Mouse (Mus musculus) forebrain, embryonic 11.5 days (tissue): ENCODE measurements around the gene B230217C12Rik. TPM values are rescaled to one million over a fixed set of nuclear protein-coding genes. Genes with fewer than 3 reads are reported as not detected.
"Not testable (repeated sequence)": the region's sequence is repeated elsewhere in the genome, so short reads cannot be mapped to it uniquely, and the experiment has no call there.

Source experiments
- ATAC-seq: fragments of 200-750 bp; cut with Nextera tagmentation; replicated peaks from 2 replicates; pipeline ENCODE4 v1.8.0; 2017; ENCODE audit warnings: moderate TSS enrichment; ENCODE audit not compliant: low FRiP score
- DNase-seq: peaks from one replicate; pipeline ENCODE4 v3.0.0-alpha.2; 2017; ENCODE audit warnings: low spot score
- H3K27ac ChIP-seq: fragments of 300-500 bp; sonication (generic); 2 replicates; pipeline ENCODE4 v1.5.1; 2014; ENCODE audit warnings: low read depth, low read length
- H3K27me3 ChIP-seq: fragments of 300-500 bp; sonication (generic); 2 replicates; pipeline ENCODE4 v1.6.1; 2014; ENCODE audit warnings: mild to moderate bottlenecking, low read length, mixed read lengths; ENCODE audit not compliant: control insufficient read depth, insufficient read depth
- H3K36me3 ChIP-seq: fragments of 300-500 bp; sonication (generic); 2 replicates; pipeline ENCODE4 v1.6.1; 2014; ENCODE audit warnings: mild to moderate bottlenecking, low read length, moderate library complexity, mixed read lengths; ENCODE audit not compliant: control insufficient read depth, insufficient read depth
- H3K4me1 ChIP-seq: fragments of 300-500 bp; sonication (generic); replicated peaks from 2 replicates; pipeline ENCODE4 v1.6.1; 2014; ENCODE audit warnings: low read length, mixed read lengths; ENCODE audit not compliant: control insufficient read depth, insufficient read depth
- H3K4me2 ChIP-seq: fragments of 300-500 bp; sonication (generic); 2 replicates; pipeline ENCODE4 v1.6.1; 2014; ENCODE audit warnings: low read depth, mild to moderate bottlenecking, low read length, moderate library complexity, mixed read lengths; ENCODE audit not compliant: severe bottlenecking
- H3K4me3 ChIP-seq: fragments of 300-500 bp; sonication (generic); 2 replicates; pipeline ENCODE4 v1.5.1; 2014; ENCODE audit warnings: low read depth, low read length
- H3K9ac ChIP-seq: fragments of 300-500 bp; sonication (generic); 2 replicates; pipeline ENCODE4 v1.6.1; 2014; ENCODE audit warnings: low read length
- H3K9me3 ChIP-seq: fragments of 300-500 bp; sonication (generic); 2 replicates; pipeline ENCODE4 v1.6.1; 2016; ENCODE audit warnings: low read length, mixed read lengths; ENCODE audit not compliant: control insufficient read depth
- WGBS: fragments of 180-500 bp; shearing (Covaris S2); extraction: QIAGEN DNeasy Blood & Tissue Kit; methylation state at CpG from one replicate; pipeline ENCODE4 v1.1.7; 2014; 5-methylcytosine and 5-hydroxymethylcytosine counted together
- polyA plus RNA-seq: library from polyadenylated mRNA; unstranded; fragments of >200 nt; fragmentation: Nextera tagmentation; extraction: Ambion mirVana; gene quantifications from 2 replicates; pipeline ENCODE4 v1.2.1, GENCODE M21; 2014

Gene B230217C12Rik
- polyA plus RNA-seq, 1 experiment from 2014 or later = 17.7 TPM

DNA sequence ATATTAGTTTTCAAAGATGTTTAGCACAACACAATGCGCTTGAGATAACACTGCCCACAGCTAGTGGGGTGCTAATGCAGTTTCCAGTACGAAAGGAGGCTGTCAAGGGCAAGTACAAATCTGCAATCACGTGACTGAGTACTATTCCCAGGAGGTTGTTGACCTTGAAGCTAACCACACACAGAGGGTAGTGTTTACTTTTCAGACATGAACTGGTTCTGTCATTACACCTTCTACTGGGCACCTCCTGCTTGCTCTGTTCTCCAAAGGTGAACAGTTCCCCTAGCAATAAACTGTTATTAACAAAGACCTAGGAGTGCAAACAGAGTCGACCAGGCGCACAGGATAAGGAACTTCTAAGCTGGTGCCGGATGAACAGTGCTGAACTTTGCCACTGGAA, 9.8 kb downstream of the B230217C12Rik start:
- no peaks in the 10 kb centered on the region for H3K27me3 ChIP-seq
- 81% methylated on average over 6 of the region's 6 CpGs for WGBS
- no peaks in the 10 kb centered on the region for H3K4me1 ChIP-seq
- no peaks in the 10 kb centered on the region for H3K9me3 ChIP-seq
- no peaks in the 10 kb centered on the region for H3K36me3 ChIP-seq
- no peak overlapping the region for H3K4me2 ChIP-seq
- H3K4me3 ChIP-seq = no peak overlapping the region
- no peak overlapping the region for H3K27ac ChIP-seq
- no peak for DNase-seq
- no peak overlapping the region for H3K9ac ChIP-seq
- ATAC-seq = no peak

DNA sequence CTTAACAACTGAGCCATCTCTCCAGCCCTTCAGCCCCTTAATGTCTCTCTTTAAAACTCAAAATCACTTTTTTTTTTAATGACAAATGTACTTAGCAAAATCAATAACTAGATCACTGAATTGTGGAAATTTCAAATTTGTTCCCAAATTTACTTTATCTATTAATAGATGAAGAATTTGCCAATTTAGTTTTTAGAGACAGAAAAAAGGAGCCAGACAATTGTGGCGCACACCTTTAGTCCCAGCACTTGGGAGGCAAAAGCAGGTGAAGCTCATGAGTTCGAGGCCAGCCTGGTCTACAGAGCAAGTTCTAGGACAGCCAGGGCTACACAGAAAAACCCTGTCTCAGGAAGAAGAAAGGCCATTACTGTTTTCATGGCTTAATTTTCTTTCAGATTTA, 11.0 kb downstream of the B230217C12Rik start:
- H3K36me3 ChIP-seq = no peaks in the 10 kb centered on the region
- no peaks in the 10 kb centered on the region for H3K4me1 ChIP-seq
- ATAC-seq (no peak), DNase-seq (no peak)
- no peak overlapping the region for H3K27ac ChIP-seq
- H3K27me3 ChIP-seq = no peaks in the 10 kb centered on the region
- H3K9me3 ChIP-seq = no peaks in the 10 kb centered on the region
- H3K4me2 ChIP-seq = no peak overlapping the region
- no peak overlapping the region for H3K4me3 ChIP-seq
- WGBS = 97% methylated on average over 2 of the region's 2 CpGs
- H3K9ac ChIP-seq = no peak overlapping the region

DNA sequence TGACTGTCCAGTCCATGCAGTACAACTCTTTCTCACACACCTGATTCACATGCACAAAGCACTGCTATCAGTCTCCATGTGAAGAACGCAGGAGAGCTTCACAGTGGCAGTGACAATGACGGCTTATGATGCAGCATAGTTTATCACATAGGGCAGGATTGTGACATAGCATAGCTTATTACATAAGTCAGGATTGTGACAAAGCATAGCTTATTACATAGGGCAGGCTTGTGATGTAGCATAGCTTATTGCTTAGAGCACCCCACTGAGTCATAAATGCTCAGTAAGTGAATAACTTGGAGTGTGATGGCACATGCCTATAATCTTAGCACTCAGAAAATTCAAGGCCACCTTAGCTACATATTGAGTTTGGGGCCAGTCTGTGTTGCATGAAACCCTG, 14.9 kb downstream of the B230217C12Rik start:
- no peak overlapping the region for H3K27ac ChIP-seq
- no peak overlapping the region for H3K4me2 ChIP-seq
- no peaks in the 10 kb centered on the region for H3K9me3 ChIP-seq
- no peaks in the 10 kb centered on the region for H3K36me3 ChIP-seq
- ATAC-seq = no peak
- H3K9ac ChIP-seq = no peak overlapping the region
- no peaks in the 10 kb centered on the region for H3K4me1 ChIP-seq
- H3K27me3 ChIP-seq = no peaks in the 10 kb centered on the region
- H3K4me3 ChIP-seq = no peak overlapping the region
- DNase-seq = no peak
- WGBS = 92% methylated on average over 2 of the region's 2 CpGs

DNA sequence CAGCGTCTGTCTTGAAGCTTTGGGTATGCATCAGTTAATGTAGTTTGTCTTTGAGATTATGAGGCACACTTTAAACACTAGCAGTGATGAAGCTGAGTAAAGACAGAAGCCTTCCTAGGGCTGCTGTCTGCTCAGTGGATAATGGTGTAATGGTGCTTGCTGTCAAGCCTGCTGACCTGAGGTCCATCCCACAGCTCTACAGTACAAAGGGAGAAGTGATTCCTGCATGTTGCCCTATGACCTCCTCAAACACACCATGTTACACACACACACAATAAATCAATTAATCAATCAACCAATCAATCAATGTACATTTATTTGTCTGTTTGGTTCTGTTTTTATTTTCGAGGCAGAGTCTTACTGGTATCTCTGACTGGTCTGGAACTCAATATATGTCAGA, 21.6 kb downstream of the B230217C12Rik start:
- H3K9ac ChIP-seq = no peak overlapping the region
- H3K4me3 ChIP-seq = no peak overlapping the region
- no peaks in the 10 kb centered on the region for H3K36me3 ChIP-seq
- H3K27me3 ChIP-seq = no peaks in the 10 kb centered on the region
- no peak overlapping the region for H3K27ac ChIP-seq
- ATAC-seq = no peak
- H3K4me1 ChIP-seq = no peaks in the 10 kb centered on the region
- DNase-seq = no peak
- 83% methylated on average over 2 of the region's 2 CpGs for WGBS
- no peak overlapping the region for H3K4me2 ChIP-seq
- H3K9me3 ChIP-seq = no peaks in the 10 kb centered on the region

DNA sequence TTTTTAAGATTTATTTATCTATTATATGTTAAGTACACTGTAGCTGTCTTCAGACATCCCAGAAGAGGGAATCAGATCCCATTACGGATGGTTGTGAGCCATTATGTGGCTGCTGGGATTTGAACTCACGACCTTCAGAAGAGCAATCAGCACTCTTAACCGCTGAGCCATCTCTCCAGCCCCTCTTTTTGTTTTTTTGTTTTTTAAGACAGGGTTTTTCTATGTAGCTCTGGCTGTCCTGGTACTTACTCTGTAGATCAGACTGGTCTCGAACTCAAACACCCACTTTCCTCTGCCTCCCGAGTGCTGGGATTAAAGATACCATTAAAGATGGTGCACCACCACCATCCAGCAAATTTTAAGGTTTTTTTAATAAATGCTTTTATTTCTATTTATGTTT, 24.8 kb downstream of the B230217C12Rik start:
- no peaks in the 10 kb centered on the region for H3K27me3 ChIP-seq
- ATAC-seq = no peak
- WGBS = 89% methylated on average over 5 of the region's 5 CpGs
- no peaks in the 10 kb centered on the region for H3K4me1 ChIP-seq
- H3K9ac ChIP-seq = no peak overlapping the region
- no peaks in the 10 kb centered on the region for H3K36me3 ChIP-seq
- H3K4me3 ChIP-seq = no peak overlapping the region
- no peak overlapping the region for H3K27ac ChIP-seq
- no peaks in the 10 kb centered on the region for H3K9me3 ChIP-seq
- no peak overlapping the region for H3K4me2 ChIP-seq
- DNase-seq = no peak

DNA sequence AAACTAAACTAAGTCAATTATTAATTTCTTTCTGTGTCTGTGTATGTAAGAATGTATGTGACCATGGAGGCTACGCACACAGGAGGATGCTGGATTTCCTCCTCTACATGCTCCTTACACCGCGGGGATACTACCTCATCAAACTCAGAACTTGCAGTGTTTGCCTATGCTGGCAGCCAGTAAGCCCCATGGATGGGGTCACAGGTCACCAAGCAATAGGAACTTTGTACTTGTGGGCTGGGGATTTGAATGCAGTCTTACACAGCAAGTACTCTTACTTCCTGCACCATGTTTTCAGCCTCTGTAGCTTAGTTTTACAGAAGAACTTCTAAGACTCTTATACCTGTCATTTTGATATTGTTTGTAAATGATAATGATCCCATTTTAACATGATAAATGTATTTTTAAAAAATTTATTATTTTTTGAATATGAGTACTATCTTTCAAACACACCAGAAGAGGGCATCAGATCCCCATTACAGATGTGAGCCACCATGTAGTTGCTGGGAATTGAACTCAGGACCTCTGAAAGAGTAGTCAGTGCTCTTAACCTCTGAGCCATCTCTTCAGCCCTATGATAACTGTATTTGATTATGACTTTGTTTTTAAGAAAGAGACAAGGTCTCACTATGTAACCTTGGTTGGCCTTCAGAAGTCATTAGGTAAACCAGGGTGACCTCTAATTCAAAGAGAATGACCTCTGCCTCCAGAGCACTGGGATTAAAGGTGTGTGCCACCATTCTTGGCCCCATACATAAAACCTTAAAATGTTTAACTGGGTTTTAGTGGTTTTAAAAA, 25.7 kb downstream of the B230217C12Rik start:
- Histone ChIP-seq H3K36me3 (no peaks in the 10 kb centered on the region), H3K4me1 (no peaks in the 10 kb centered on the region), H3K4me3 (no peak overlapping the region), H3K9ac (no peak overlapping the region), H3K27me3 (no peaks in the 10 kb centered on the region), H3K4me2 (no peak overlapping the region), H3K27ac (no peak overlapping the region), H3K9me3 (no peaks in the 10 kb centered on the region)
- DNase-seq = no peak
- WGBS = 96% methylated on average over 3 of the region's 3 CpGs
- ATAC-seq = no peak

DNA sequence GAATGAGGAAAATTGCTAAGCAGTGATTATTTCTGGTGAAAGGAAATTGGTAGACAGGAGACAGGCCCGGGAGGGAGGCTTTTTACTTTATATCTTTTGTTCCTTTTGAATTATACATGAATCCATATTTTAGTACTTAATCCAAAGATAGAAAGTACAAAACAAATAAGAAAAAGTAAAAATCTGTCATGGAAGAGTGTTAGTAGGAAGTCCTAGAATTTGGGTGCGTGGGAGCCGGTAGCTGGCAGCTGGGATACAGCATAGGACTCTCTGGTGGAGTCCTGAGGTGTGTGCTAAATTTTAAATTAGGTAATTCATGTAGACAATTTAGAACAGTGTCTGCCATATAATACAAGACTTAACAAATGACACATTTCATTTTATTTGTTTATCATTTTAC, 27.0 kb downstream of the B230217C12Rik start:
- 96% methylated on average over 3 of the region's 3 CpGs for WGBS
- Histone ChIP-seq H3K36me3 (no peaks in the 10 kb centered on the region), H3K9ac (no peak overlapping the region), H3K9me3 (no peaks in the 10 kb centered on the region), H3K4me3 (no peak overlapping the region), H3K27ac (no peak overlapping the region), H3K27me3 (no peaks in the 10 kb centered on the region), H3K4me2 (no peak overlapping the region), H3K4me1 (no peaks in the 10 kb centered on the region)
- no peak for ATAC-seq
- no peak for DNase-seq

DNA sequence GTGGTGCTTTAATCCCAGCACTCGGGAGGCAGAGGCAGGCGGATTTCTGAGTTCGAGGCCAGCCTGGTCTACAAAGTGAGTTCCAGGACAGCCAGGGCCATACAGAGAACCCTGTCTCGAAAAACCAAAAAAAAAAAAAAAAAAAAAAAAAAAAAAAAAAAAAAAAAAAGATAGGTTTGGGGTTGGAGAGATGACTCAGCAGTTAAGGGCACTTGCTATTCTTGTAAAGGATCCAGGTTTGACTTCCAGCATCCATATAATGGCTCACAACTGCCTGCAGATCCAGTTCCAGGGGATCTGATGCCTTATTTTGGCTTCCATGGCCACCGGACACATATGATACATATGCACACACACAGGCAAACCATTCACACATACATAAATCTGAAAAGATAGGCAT, 31.8 kb downstream of the B230217C12Rik start:
- not testable (repeated sequence) for H3K36me3 ChIP-seq, DNase-seq, H3K4me1 ChIP-seq, H3K9me3 ChIP-seq, H3K9ac ChIP-seq, ATAC-seq, H3K27ac ChIP-seq, H3K4me2 ChIP-seq, H3K27me3 ChIP-seq, H3K4me3 ChIP-seq
- WGBS = 89% methylated on average over 5 of the region's 5 CpGs

DNA sequence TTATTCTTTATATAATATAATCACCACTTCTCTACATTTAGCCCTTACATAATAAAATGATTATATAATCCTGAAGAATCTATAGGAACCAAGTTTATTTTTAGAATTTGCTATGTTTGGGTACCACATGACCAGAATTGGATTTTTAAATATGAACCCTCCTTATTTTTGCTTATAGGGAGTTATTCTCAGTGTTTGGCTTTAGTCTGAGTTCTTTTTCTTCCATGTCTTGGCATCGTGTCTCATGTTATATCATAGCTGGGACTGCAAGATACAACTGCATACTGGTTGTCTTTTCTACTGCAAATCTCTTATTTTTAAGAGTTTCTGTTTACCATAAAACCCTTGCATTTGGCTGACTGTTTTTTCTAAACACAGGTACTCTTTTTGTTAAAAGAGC, 33.8 kb downstream of the B230217C12Rik start:
- 97% methylated on average over 1 of the region's 1 CpGs for WGBS
- Histone ChIP-seq H3K27me3 (no peaks in the 10 kb centered on the region), H3K9me3 (no peaks in the 10 kb centered on the region)

More for the DNA sequence above, 33.8 kb downstream of the B230217C12Rik start:
- Histone ChIP-seq H3K27ac (no peak overlapping the region), H3K4me3 (no peak overlapping the region), H3K9ac (no peak overlapping the region), H3K4me1 (no peaks in the 10 kb centered on the region), H3K36me3 (no peaks in the 10 kb centered on the region), H3K4me2 (no peak overlapping the region)
- ATAC-seq = no peak
- no peak for DNase-seq
